Mouse (Mus musculus): ENCODE data around the gene Lypla2. TPM values are rescaled to one million over a fixed set of nuclear protein-coding genes. Genes with fewer than 3 reads are reported as not detected.

Lypla2 gene
- total RNA-seq, 2 experiments from 2014 or later = 80.0 to 86.1 TPM

DNA sequence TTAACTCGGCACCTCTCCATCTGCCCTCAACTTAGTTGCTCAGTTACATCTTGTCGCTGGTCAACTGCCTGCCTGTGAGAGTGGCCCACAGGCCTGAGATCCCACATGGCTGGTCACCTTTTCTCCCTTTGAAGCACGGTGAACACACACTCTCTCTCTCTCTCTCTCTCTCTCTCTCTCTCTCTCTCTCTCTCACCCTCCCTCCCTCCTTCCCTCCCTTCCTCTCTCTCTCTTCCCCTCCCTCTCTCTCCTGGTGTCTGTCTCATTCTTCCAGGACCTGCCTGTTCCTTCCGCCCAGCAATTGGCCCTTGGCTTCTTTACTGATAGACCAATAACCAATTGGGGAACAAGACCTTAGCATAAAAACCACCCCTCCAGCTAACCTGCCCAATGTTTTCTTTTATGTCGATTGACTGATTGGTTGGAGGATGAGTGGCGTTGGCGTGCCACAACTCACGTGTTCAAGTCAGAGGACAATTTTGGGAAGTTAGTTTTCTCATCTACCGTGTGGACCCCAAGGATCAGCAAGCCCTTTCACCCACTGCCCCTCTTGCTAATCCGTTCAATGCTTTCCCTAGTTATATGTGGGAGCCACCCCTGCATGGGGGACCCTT, 46.1 kb downstream of the Lypla2 start:
- intact Hi-C loops (cut with DNase I) = no loop called here
- no peak for DNase-seq (ENCODE audit: low spot score in 2 of 2)

DNA sequence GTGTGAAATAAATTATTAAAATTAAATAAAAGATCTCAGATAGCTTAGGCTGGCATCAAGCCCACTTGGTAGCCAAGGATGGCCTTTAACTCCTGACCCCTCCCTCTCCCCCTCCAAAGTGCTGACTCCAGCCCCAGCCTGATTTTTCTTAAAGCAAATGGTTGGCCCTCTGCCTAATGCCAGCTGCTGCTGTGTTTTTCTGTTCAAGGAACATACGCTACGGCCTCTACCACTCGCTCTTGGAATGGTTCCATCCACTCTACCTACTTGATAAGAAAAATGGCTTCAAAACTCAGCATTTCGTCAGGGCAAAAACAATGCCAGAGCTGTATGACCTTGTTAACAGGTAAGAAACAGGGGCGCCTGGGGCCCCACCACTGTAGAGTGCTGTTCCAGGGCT, 47.1 kb downstream of the Lypla2 start:
- DNase-seq (ENCODE audit: low spot score in 2 of 2) = no peak
- intact Hi-C loops (cut with DNase I) = no loop called here

DNA sequence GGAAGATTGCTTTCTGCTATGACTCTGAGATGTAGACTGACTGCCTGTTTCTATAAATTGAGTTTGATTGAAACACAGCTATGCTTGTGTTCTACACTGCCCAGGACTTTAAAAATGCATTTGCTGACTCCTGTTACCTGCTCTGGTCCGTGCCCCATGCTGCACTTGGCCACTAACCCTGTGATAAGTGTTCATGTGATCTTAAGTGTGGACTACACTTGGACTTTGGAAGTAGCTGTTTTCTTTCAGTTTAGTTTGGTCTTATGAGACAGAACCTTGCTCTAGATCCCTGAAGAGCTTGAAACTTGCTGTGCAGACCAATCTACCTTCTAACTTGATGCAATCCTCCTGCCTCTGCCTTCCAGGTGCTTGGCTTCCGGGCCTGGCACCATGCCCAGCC, 48.0 kb downstream of the Lypla2 start:
- no peak for DNase-seq (ENCODE audit: low spot score in 2 of 2)
- intact Hi-C loops (cut with DNase I) = loop anchor here (5.0 kb wide), 2 partner anchors 37 to 122 kb away; no protein-coding TSS in a partner anchor

DNA sequence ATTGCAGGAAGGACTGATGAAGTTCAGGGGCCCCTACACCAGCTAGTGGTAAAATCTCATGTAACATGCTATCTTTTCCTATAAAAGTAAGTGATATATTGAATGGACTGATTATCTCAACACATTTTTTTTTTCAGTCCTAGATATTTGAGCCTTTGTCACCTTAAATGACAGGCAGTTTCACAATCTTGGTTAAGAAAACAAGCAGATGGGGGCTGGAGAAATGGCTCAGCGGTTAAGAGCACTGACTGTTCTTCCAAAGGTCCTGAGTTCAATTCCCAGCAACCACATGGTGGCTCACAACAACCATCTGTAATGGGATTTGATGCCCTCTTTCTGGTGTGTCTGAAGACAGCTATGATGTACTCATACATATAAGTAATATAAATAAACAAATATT, 50.2 kb downstream of the Lypla2 start:
- no peak for DNase-seq (ENCODE audit: low spot score in 2 of 2)
- intact Hi-C loops (cut with DNase I) = loop anchor here (5.0 kb wide), 2 partner anchors 35 to 120 kb away; no protein-coding TSS in a partner anchor

DNA sequence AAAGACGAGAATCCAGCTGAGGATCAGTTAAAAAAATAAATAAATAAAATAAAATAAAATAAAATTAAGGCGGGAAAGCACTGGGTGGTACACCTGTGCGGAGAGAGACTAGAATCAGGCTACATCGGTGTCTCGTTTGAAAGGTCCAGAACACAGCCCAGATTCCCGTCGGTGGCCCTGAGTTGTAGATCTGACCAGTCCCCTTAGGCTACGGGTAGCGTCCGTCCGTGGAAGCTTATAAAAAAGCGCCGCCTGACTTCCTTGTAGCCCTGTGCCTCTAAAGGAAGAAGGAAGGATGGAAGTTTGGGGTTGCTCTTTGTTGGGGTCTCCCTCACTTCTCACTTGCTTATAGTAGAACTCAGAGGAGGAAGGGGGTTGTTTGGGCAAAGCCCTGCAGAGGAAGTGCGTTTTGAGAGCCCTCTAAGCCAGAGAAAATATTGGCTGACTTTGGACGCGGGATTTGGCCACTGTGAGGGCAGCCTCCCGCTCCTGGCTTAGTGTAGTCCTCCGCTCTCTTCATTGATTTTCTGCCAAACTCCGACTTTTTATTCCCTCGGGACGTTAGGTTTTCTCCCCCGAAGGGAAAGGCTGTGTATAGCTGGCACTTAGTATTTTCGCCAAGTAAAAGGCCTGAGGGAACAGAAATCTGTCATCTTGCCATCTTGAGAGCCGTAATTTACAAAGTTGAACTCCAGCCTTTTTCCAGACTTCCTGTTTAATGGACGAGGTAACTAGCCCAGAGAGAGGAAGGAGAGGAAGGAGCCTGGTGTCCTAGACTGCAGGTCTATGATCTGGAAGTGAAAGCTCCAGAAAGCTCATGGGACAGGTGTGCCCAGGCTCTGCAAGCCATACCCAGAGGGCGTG, 50.9 kb downstream of the Lypla2 start:
- DNase-seq (ENCODE audit: low spot score in 2 of 2) = no peak
- intact Hi-C loops (cut with DNase I) = loop anchor here (5.0 kb wide), 2 partner anchors 34 to 119 kb away; no protein-coding TSS in a partner anchor

DNA sequence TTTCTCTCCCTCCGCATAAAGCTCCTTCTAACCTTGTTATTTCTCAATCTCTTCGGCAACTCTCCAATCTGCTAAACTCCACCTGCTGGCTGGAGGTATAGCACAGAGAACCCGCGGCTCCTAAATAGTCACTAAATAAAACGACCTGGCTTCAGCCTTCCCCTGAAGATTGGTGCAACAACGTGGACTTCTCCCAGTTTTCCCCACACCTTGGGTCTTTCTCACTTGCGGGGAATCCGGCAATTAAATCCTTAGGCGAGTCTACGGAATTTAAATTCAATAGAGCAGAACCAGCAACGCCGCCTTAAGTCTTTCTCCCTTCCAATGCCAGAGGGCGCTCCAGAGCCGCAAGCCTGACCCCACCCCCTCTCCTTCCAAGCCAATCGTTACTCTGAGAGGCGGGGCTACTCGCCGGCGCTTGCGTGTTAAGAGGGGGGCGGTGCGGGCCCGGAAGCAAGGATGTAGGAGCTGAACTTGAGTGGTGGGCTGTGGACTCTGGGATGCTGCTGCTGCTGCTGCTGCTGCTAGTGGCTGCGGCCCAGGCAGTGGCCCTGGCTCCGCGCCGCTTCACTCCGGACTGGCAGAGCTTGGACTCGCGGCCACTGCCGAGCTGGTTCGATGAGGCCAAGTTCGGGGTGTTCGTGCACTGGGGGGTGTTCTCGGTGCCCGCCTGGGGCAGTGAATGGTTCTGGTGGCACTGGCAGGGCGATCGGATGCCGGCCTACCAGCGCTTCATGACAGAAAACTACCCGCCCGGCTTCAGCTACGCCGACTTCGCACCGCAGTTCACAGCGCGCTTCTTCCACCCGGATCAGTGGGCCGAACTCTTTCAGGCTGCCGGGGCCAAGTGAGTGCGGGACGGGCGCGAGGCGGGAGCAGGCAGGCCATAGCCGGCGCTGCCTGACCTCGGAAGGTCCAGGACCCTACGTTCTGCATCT, 51.9 kb downstream of the Lypla2 start, which contains the start of gene Fuca1:
Gene Fuca1 (plus strand): TSS at position 432 of the 938 bp plus-strand sequence.
- peak; percentile 92 to 93 for DNase-seq (ENCODE audit: low spot score in 2 of 2)
- intact Hi-C loops (cut with DNase I) = loop anchor here (5.0 kb wide), 2 partner anchors 33 to 118 kb away; no protein-coding TSS in a partner anchor

DNA sequence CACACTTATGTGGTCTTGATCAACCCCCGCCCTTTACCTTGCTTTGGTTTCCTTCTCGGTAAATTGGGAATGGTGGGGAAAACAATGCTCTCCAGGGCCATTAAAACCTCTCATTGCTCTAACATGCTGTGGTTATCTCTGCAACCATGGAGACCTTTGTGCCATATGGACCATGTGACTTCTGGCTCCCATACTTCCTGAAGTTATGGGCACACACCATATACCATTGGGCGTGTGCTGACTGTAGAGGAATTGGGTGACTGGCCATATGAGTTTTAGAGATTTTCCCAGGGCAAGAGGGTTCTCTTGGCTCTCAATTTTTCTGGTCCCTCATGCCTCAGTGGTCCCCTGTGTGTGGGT, 53.2 kb downstream of the Lypla2 start:
- DNase-seq (ENCODE audit: low spot score in 2 of 2) = no peak
- intact Hi-C loops (cut with DNase I) = no loop called here

DNA sequence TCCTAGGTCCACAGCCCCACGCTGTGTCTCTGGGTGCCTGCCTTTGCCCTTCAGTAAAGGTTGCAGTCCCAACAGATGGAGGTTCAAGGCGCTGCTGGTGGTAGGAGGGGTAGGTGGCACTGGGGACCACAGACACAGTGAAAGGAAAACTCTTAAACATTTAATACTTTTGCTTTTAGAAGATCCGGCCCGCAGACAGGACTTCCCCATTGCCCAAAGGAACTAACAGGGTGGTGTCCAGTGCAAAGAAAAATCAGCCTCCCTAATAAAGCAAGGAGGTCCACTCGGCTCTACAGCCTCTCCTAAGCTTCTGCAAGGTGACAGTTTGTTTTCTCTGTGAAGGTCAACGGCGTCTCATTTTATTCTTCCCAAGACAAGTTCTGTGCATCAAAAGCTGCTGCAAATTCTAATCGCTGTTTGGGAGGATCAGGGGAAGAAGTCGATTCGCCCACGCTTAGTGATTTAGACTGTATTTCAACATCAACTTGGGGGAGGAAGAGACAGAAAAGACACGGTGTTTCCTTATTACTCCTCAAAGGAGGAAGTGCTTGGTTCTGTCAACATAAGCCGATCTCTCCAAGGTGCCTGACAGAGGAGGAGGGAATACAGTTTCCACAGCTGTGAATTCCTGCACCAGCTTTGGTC, 53.7 kb downstream of the Lypla2 start:
- intact Hi-C loops (cut with DNase I) = no loop called here
- DNase-seq (ENCODE audit: low spot score in 2 of 2) = no peak

Other genes starting within 250 kb of the Lypla2 start
- gene Il22ra1, start 244.5 kb downstream of the Lypla2 start, total RNA-seq (2021) = under 1 TPM; 0.12 to 0.20 TPM
- gene Myom3, start 212.9 kb downstream of the Lypla2 start, total RNA-seq (2021) = 1 to 10 TPM; 1.5 to 1.8 TPM
- 10 to 100 TPM; 51.3 to 88.9 TPM for gene Srsf10, start 116.9 kb downstream of the Lypla2 start, total RNA-seq (2021)
- gene Pnrc2, start 98.8 kb downstream of the Lypla2 start, total RNA-seq (2021) = 10 to 100 TPM; 41.2 to 44.6 TPM
- gene Cnr2, start 77.2 kb downstream of the Lypla2 start, total RNA-seq (2021) = under 1 TPM; 0.12 to 0.14 TPM
- gene Fuca1, start 51.9 kb downstream of the Lypla2 start, total RNA-seq (2021) = 10 to 100 TPM; 31.7 to 40.0 TPM
- 10 to 100 TPM; 28.9 to 30.6 TPM for gene Hmgcl, start 26.2 kb downstream of the Lypla2 start, total RNA-seq (2021)
- gene Gale, start 8.9 kb downstream of the Lypla2 start, total RNA-seq (2021) = 10 to 100 TPM; 22.4 to 24.1 TPM
- 10 to 100 TPM; 82.7 to 91.9 TPM for gene Pithd1, start 14.6 kb upstream of the Lypla2 start, total RNA-seq (2021)
- gene Eloa, start 49.1 kb upstream of the Lypla2 start, total RNA-seq (2021) = 10 to 100 TPM; 27.7 to 29.4 TPM
- gene Rpl11, start 80.8 kb upstream of the Lypla2 start, total RNA-seq (2021) = 100 to 1,000 TPM; 248 to 256 TPM
- gene Id3, start 170.9 kb upstream of the Lypla2 start, total RNA-seq (2021) = 10 to 100 TPM; 35.3 to 40.7 TPM
- gene E2f2, start 199.8 kb upstream of the Lypla2 start, total RNA-seq (2021) = under 1 TPM; 0.61 to 0.72 TPM
- 1 to 10 TPM; 2.2 to 2.5 TPM for gene Asap3, start 233.7 kb upstream of the Lypla2 start, total RNA-seq (2021)

All from left cerebral cortex, postnatal 36 days (tissue).